ENCODE assay signal across 23 mouse cellular contexts in genomic region chr14:29278401-29278800, GRCm38 (mm10).
DNase-seq lines count a peak whose midpoint lies in the region; ATAC-seq and TF ChIP-seq lines count a peak whose summit lies in the region.
"Had no signal": no experiment of that assay in that cellular context is flagged by ENCODE, and none has a peak within 500 bp of the region (broad histone marks: within the 10 kb centered on the region; RNA-seq: fewer than 3 reads in every experiment).

No protein-coding gene starts in this region.

- TF ChIP-seq CTCF in lung, postnatal 0 days (IDR thresholded peaks at IDR 0.05): no peak
- TF ChIP-seq CTCF in lung, adult 2 months (IDR thresholded peaks at IDR 0.05; ENCODE audit: insufficient read depth, low read length): no peak

- TF ChIP-seq EP300 in lung, postnatal 0 days (IDR thresholded peaks at IDR 0.05): peak; percentile 68

- H3K36me3 ChIP-seq in lung, postnatal 0 days (ENCODE audit: insufficient read depth, low read length): no peaks in the 10 kb centered on the region
- H3K36me3 ChIP-seq: embryonic facial prominence, embryonic 10.5 days; embryonic facial prominence, embryonic 12.5 days; forebrain, embryonic 15.5 days; G1E had no signal

- no peaks in the 10 kb centered on the region for H3K27me3 ChIP-seq in lung, postnatal 0 days (replicated peaks; ENCODE audit: insufficient read depth, low read length)
- H3K27me3 ChIP-seq: CH12.LX; embryonic facial prominence, embryonic 12.5 days; forebrain, embryonic 13.5 days; forebrain, embryonic 15.5 days; Patski had no signal

- ATAC-seq in lung, postnatal 0 days: peak; percentile 88
- ATAC-seq: activated CD4-positive, CD25-positive, alpha-beta regulatory T cell, adult 4 months; CD4-positive, CD25-positive, alpha-beta regulatory T cell, adult 4 months; forebrain, embryonic 13.5 days; forebrain, embryonic 15.5 days; forebrain, postnatal 0 days; Patski had no signal

- DNase-seq in adrenal gland, adult 2 months: peak; percentile 58
- no peak for DNase-seq in adrenal gland, postnatal 4 days (ENCODE audit: low spot score in 2 of 2)
- peak; percentile 15 for DNase-seq in adrenal gland, postnatal 14 days
- DNase-seq in adrenal gland, adult 18-20 months (ENCODE audit: low spot score in 2 of 2): no peak
- peak; percentile 64 for DNase-seq in lung, postnatal 0 days (ENCODE audit: low spot score)
- no peak for DNase-seq in lung, postnatal 10 days
- DNase-seq in lung, postnatal 36 days: peak; percentile 44
- DNase-seq in lung, adult 2 months: no peak
- DNase-seq: B cell, adult 2 months; cerebellum, adult 11 months; cerebellum, adult 18-20 months; cerebellum, adult 8-10 months; cerebellum, adult 9-11 months; forebrain, postnatal 0 days had no signal

- no peak overlapping the region for H3K4me3 ChIP-seq in lung, postnatal 0 days (ENCODE audit: low read depth, low read length)
- H3K4me3 ChIP-seq in lung, adult 2 months (replicated peaks; ENCODE audit: extremely low read depth, low read depth, low read length): no peak overlapping the region
- H3K4me3 ChIP-seq: embryonic facial prominence, embryonic 10.5 days; embryonic facial prominence, embryonic 12.5 days; forebrain, embryonic 13.5 days; forebrain, embryonic 15.5 days had no signal

- no peaks in the 10 kb centered on the region for H3K4me1 ChIP-seq in lung, postnatal 0 days (ENCODE audit: insufficient read depth, low read depth, low read length)
- no peaks in the 10 kb centered on the region for H3K4me1 ChIP-seq in lung, adult 2 months (ENCODE audit: control insufficient read depth, insufficient read depth, low read length)
- H3K4me1 ChIP-seq: embryonic facial prominence, embryonic 10.5 days; embryonic facial prominence, embryonic 12.5 days; forebrain, embryonic 13.5 days; forebrain, embryonic 15.5 days had no signal

- no peak for TF ChIP-seq POLR2A in lung, adult 2 months (IDR thresholded peaks at IDR 0.05; ENCODE audit: borderline replicate concordance, extremely low read depth, low read depth, low read length)

- WGBS in lung, postnatal 0 days: 31% methylated on average over 2 of the region's 2 CpGs
- 43% methylated on average over 2 of the region's 2 CpGs for WGBS in lung, adult 2 months

- no peak overlapping the region for H3K27ac ChIP-seq in lung, postnatal 0 days (ENCODE audit: low read length)
- H3K27ac ChIP-seq: embryonic facial prominence, embryonic 10.5 days; embryonic facial prominence, embryonic 12.5 days; forebrain, embryonic 13.5 days; forebrain, embryonic 15.5 days had no signal

- H3K4me2 ChIP-seq in lung, postnatal 0 days (replicated peaks; ENCODE audit: low read depth, low read length): no peak overlapping the region
- H3K4me2 ChIP-seq: embryonic facial prominence, embryonic 12.5 days; forebrain, embryonic 13.5 days; forebrain, embryonic 15.5 days had no signal

- no peaks in the 10 kb centered on the region for H3K9me3 ChIP-seq in lung, postnatal 0 days (ENCODE audit: low read length)
- H3K9me3 ChIP-seq: embryonic facial prominence, embryonic 10.5 days; embryonic facial prominence, embryonic 12.5 days; forebrain, embryonic 13.5 days; forebrain, embryonic 15.5 days had no signal

- no peak overlapping the region for H3K9ac ChIP-seq in lung, postnatal 0 days (replicated peaks; ENCODE audit: low read depth)
- H3K9ac ChIP-seq: embryonic facial prominence, embryonic 12.5 days; forebrain, embryonic 13.5 days; forebrain, embryonic 15.5 days; forebrain, postnatal 0 days had no signal

Comparison
In these comparisons a context has a peak if more than half of its experiments do, and no peak if none do; other contexts are left out.
1. DNase-seq: peak in adrenal gland, adult 2 months (single experiment), adrenal gland, postnatal 14 days (single experiment), lung, postnatal 0 days (single experiment) and lung, postnatal 36 days (single experiment); none in adrenal gland, postnatal 4 days (0 of 2), adrenal gland, adult 18-20 months (0 of 2), lung, postnatal 10 days (single experiment) and lung, adult 2 months (single experiment).